Mouse (Mus musculus): Measurements from ENCODE around the gene Gm20388. TPM values are rescaled to one million over a fixed set of nuclear protein-coding genes. Genes with fewer than 3 reads are reported as not detected.
A peak's percentile ranks its signal among the peaks of the same experiment; 100 is the strongest.
"Not testable (repeated sequence)": the region's sequence is repeated elsewhere in the genome, so short reads cannot be mapped to it uniquely, and the experiment has no call there.

Gene Gm20388
- polyA plus RNA-seq, 1 experiment from 2014 or later, result 4.4 TPM

- no peak for ATAC-seq
- WGBS, result 30% methylated on average over 2 of the region's 2 CpGs
- Histone ChIP-seq H3K9me3 (no peaks in the 10 kb centered on the region), H3K27ac (no peak overlapping the region), H3K4me2 (replicated peaks) (no peak overlapping the region), H3K9ac (replicated peaks) (no peak overlapping the region), H3K4me1 (replicated peaks) (peaks cover 10% of the 10 kb centered on the region), H3K4me3 (replicated peaks) (no peak overlapping the region), H3K27me3 (peaks cover 47% of the 10 kb centered on the region), H3K36me3 (no peaks in the 10 kb centered on the region)
Measured at GRCm38 (mm10) chr8:123625717-123626116, 3715.1 kb downstream of the Gm20388 start.

GRCm38 (mm10) chr8:123627410-123628147, 3716.9 kb downstream of the Gm20388 start:
- ATAC-seq, result no peak
- peaks cover 53% of the 10 kb centered on the region for H3K27me3 ChIP-seq
- H3K27ac ChIP-seq, result no peak overlapping the region
- H3K36me3 ChIP-seq, result no peaks in the 10 kb centered on the region
- 70% methylated on average over 6 of the region's 6 CpGs for WGBS
- no peaks in the 10 kb centered on the region for H3K9me3 ChIP-seq
- H3K4me3 ChIP-seq (replicated peaks), result no peak overlapping the region
- H3K9ac ChIP-seq (replicated peaks), result no peak overlapping the region
- H3K4me1 ChIP-seq (replicated peaks), result peaks cover 10% of the 10 kb centered on the region
- no peak overlapping the region for H3K4me2 ChIP-seq (replicated peaks)

- no peak overlapping the region for H3K27ac ChIP-seq
- no peaks in the 10 kb centered on the region for H3K9me3 ChIP-seq
- H3K36me3 ChIP-seq, result no peaks in the 10 kb centered on the region
- peak overlapping the region; percentile 32 for H3K4me3 ChIP-seq (replicated peaks)
- H3K9ac ChIP-seq (replicated peaks), result no peak overlapping the region
- ATAC-seq, result peak; percentile 55; the same call in 1 of the 2 replicates
- WGBS, result 3% methylated on average over 8 of the region's 8 CpGs
- peak overlapping the region; percentile 54 for H3K4me2 ChIP-seq (replicated peaks)
- H3K4me1 ChIP-seq (replicated peaks), result peaks cover 10% of the 10 kb centered on the region
- H3K27me3 ChIP-seq, result peaks cover 59% of the 10 kb centered on the region
Measured at GRCm38 (mm10) chr8:123628253-123628967, 3717.8 kb downstream of the Gm20388 start.

GRCm38 (mm10) chr8:123628968-123629755, 3718.5 kb downstream of the Gm20388 start:
- no peaks in the 10 kb centered on the region for H3K36me3 ChIP-seq
- ATAC-seq, result peak; percentile 66; the same call in 1 of the 2 replicates
- 11% methylated on average over 19 of the region's 19 CpGs for WGBS
- H3K27ac ChIP-seq, result no peak overlapping the region
- peaks cover 58% of the 10 kb centered on the region for H3K27me3 ChIP-seq
- peak overlapping the region; percentile 54 for H3K4me2 ChIP-seq (replicated peaks)
- H3K9me3 ChIP-seq, result no peaks in the 10 kb centered on the region
- peak overlapping the region; percentile 32 for H3K4me3 ChIP-seq (replicated peaks)
- peaks cover 10% of the 10 kb centered on the region for H3K4me1 ChIP-seq (replicated peaks)
- no peak overlapping the region for H3K9ac ChIP-seq (replicated peaks)

GRCm38 (mm10) chr8:123630058-123630457, 3719.4 kb downstream of the Gm20388 start:
- no peaks in the 10 kb centered on the region for H3K36me3 ChIP-seq
- H3K4me3 ChIP-seq (replicated peaks), result no peak overlapping the region
- 57% methylated on average over 9 of the region's 10 CpGs for WGBS

GRCm38 (mm10) chr8:123630841-123631251, 3720.2 kb downstream of the Gm20388 start:
- Histone ChIP-seq H3K27ac (no peak overlapping the region), H3K9ac (replicated peaks) (no peak overlapping the region), H3K4me2 (replicated peaks) (peak overlapping the region; percentile 41), H3K4me3 (replicated peaks) (no peak overlapping the region; the same call in 1 of the 2 replicates), H3K4me1 (replicated peaks) (peaks cover 10% of the 10 kb centered on the region), H3K27me3 (peaks cover 41% of the 10 kb centered on the region), H3K9me3 (no peaks in the 10 kb centered on the region), H3K36me3 (no peaks in the 10 kb centered on the region)
- no peak for ATAC-seq
- 26% methylated on average over 12 of the region's 12 CpGs for WGBS

More at GRCm38 (mm10) chr8:123630058-123630457, 3719.4 kb downstream of the Gm20388 start:
- Histone ChIP-seq H3K27ac (no peak overlapping the region), H3K4me1 (replicated peaks) (peaks cover 10% of the 10 kb centered on the region), H3K27me3 (peaks cover 49% of the 10 kb centered on the region), H3K4me2 (replicated peaks) (peak overlapping the region; percentile 41; the same call in 1 of the 2 replicates), H3K9me3 (no peaks in the 10 kb centered on the region), H3K9ac (replicated peaks) (no peak overlapping the region)
- no peak for ATAC-seq

- not testable (repeated sequence) for H3K4me3 ChIP-seq (replicated peaks); H3K4me1 ChIP-seq (replicated peaks); H3K9me3 ChIP-seq; H3K27ac ChIP-seq; H3K9ac ChIP-seq (replicated peaks); H3K36me3 ChIP-seq; H3K4me2 ChIP-seq (replicated peaks); ATAC-seq
- H3K27me3 ChIP-seq, result peaks cover 36% of the 10 kb centered on the region
- 70% methylated on average over 3 of the region's 3 CpGs for WGBS
Measured at GRCm38 (mm10) chr8:123631746-123632145, 3721.1 kb downstream of the Gm20388 start.

- no peak for ATAC-seq
- no peak overlapping the region for H3K9ac ChIP-seq (replicated peaks)
- 81% methylated on average over 4 of the region's 4 CpGs for WGBS
- no peak overlapping the region for H3K27ac ChIP-seq
- no peak overlapping the region for H3K4me2 ChIP-seq (replicated peaks)
- H3K27me3 ChIP-seq, result peaks cover 32% of the 10 kb centered on the region
- no peaks in the 10 kb centered on the region for H3K9me3 ChIP-seq
- H3K36me3 ChIP-seq, result no peaks in the 10 kb centered on the region
- H3K4me3 ChIP-seq (replicated peaks), result no peak overlapping the region
- peaks cover 10% of the 10 kb centered on the region for H3K4me1 ChIP-seq (replicated peaks)
Measured at GRCm38 (mm10) chr8:123632257-123632656, 3721.6 kb downstream of the Gm20388 start.

GRCm38 (mm10) chr8:123633801-123634200, 3723.2 kb downstream of the Gm20388 start:
- Histone ChIP-seq H3K4me3 (replicated peaks) (no peak overlapping the region), H3K27ac (no peak overlapping the region), H3K9me3 (no peaks in the 10 kb centered on the region), H3K4me1 (replicated peaks) (peaks cover 5% of the 10 kb centered on the region), H3K4me2 (replicated peaks) (no peak overlapping the region), H3K36me3 (no peaks in the 10 kb centered on the region), H3K9ac (replicated peaks) (no peak overlapping the region), H3K27me3 (peaks cover 19% of the 10 kb centered on the region; the same call in 1 of the 2 replicates)
- ATAC-seq, result no peak
- WGBS, result 82% methylated on average over 7 of the region's 7 CpGs

- 61% methylated on average over 3 of the region's 3 CpGs for WGBS
Measured at GRCm38 (mm10) chr8:123634395-123635131, 3723.9 kb downstream of the Gm20388 start.

GRCm38 (mm10) chr8:123635671-123636070, 3725.0 kb downstream of the Gm20388 start:
- peaks cover 17% of the 10 kb centered on the region for H3K27me3 ChIP-seq
- no peak overlapping the region for H3K4me2 ChIP-seq (replicated peaks)
- no peak overlapping the region for H3K9ac ChIP-seq (replicated peaks)
- H3K4me1 ChIP-seq (replicated peaks), result no peaks in the 10 kb centered on the region
- no peak overlapping the region for H3K27ac ChIP-seq
- H3K9me3 ChIP-seq, result no peaks in the 10 kb centered on the region
- H3K4me3 ChIP-seq (replicated peaks), result no peak overlapping the region
- 84% methylated on average over 11 of the region's 11 CpGs for WGBS
- H3K36me3 ChIP-seq, result no peaks in the 10 kb centered on the region
- no peak for ATAC-seq

More at GRCm38 (mm10) chr8:123634395-123635131, 3723.9 kb downstream of the Gm20388 start:
- H3K9ac ChIP-seq (replicated peaks), result no peak overlapping the region
- H3K4me2 ChIP-seq (replicated peaks), result no peak overlapping the region
- no peaks in the 10 kb centered on the region for H3K36me3 ChIP-seq
- H3K27me3 ChIP-seq, result peaks cover 13% of the 10 kb centered on the region; the same call in 1 of the 2 replicates
- no peaks in the 10 kb centered on the region for H3K4me1 ChIP-seq (replicated peaks)
- no peak for ATAC-seq
- H3K4me3 ChIP-seq (replicated peaks), result no peak overlapping the region
- H3K9me3 ChIP-seq, result no peaks in the 10 kb centered on the region
- H3K27ac ChIP-seq, result no peak overlapping the region

Measured in midbrain, embryonic 13.5 days (tissue).